Mouse (Mus musculus) adrenal gland, postnatal 4 days (tissue): ENCODE data around the gene Zdhhc14. TPM values are rescaled to one million over a fixed set of nuclear protein-coding genes. Genes with fewer than 3 reads are reported as not detected.
"Not testable (repeated sequence)": the region's sequence is repeated elsewhere in the genome, so short reads cannot be mapped to it uniquely, and the experiment has no call there.

ENCODE experiments used
- DNase-seq, 2 experiments: peaks; one replicate each; pipeline ENCODE4 v3.0.0; 2021 to 2022; ENCODE audit warnings: low spot score in 2 of 2, mixed read lengths in 2 of 2
- total RNA-seq, 2 experiments: library from RNA; stranded (reverse); gene quantifications; 2 replicates each; pipeline ENCODE4 v1.2.3; 2021

The Zdhhc14 gene
- total RNA-seq, 2 experiments from 2014 or later: 7.6 to 8.2 TPM

GRCm38 (mm10) chr17:5596490-5596889, 104.1 kb downstream of the Zdhhc14 start:
- DNase-seq: no peak

DNA sequence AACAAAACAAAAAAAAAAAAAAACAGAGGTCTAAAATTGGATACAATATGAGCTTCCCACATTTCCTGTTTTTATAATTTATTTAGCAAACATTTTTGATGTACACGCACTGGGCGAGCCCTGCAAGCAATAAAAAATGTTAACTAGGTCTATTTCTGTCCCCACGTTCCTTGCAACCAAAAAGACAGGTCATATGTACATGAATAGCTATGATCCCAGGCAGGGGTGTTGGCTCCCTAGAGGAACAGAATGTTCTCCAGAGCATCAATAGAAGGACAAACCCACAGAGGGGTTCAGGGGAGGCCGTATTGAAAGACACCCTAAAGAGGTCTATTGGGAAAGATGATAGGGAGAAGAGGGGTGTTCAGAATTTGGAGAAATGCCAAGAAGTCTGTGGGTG, 106.6 kb downstream of the Zdhhc14 start:
- DNase-seq: no peak

DNA sequence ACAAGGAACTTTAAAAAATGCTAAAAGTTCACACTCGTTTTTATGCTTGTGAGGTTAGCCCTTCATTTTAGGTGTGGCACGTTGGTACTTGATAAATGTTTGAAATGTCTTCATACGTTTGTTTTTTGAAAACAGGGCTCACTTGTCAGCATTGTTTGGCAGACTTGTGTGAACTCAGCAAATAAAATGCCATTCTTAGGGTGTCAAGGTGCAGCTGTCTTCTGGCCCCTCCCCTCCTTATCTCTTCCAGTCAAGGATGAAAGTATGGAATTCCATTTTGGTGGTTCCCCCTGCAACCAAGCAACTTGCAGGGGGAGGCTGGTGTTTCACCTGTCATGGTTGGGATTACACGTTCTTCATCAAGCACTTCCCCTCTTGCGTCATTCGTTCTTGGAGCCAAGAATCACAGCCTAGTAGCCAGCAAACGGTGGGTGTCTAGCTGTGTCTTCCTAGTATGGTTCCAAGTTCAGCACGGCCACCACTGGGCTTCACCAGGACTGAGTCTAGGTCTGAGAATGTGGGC, 108.2 kb downstream of the Zdhhc14 start:
- no peak for DNase-seq

DNA sequence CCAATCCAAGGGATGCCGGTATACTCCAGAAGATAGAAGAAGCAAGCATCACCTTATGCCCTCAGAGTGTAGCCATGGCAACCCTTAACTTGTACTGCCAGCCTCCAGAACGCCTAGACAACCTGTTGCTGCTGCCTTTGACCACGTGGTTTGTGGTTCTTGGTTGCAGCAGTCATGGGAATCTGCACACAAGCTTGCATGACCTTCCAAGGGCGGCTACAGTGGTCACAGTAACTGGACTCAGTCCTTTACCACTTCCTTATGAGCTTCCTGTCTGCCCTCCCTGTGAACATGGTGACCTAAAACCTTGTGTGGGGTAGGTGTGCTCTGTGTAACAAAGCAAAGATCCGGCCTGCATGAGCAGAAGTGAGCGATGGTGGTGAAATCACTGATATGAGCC, 109.6 kb downstream of the Zdhhc14 start:
- no peak for DNase-seq

- DNase-seq: no peak
Measured at GRCm38 (mm10) chr17:5606151-5606591, 113.8 kb downstream of the Zdhhc14 start.

GRCm38 (mm10) chr17:5607352-5607751, 115.0 kb downstream of the Zdhhc14 start:
- DNase-seq: no peak

GRCm38 (mm10) chr17:5609875-5610552, 117.7 kb downstream of the Zdhhc14 start:
- no peak for DNase-seq

- no peak for DNase-seq
Measured at GRCm38 (mm10) chr17:5612236-5612635, 119.9 kb downstream of the Zdhhc14 start.

DNA sequence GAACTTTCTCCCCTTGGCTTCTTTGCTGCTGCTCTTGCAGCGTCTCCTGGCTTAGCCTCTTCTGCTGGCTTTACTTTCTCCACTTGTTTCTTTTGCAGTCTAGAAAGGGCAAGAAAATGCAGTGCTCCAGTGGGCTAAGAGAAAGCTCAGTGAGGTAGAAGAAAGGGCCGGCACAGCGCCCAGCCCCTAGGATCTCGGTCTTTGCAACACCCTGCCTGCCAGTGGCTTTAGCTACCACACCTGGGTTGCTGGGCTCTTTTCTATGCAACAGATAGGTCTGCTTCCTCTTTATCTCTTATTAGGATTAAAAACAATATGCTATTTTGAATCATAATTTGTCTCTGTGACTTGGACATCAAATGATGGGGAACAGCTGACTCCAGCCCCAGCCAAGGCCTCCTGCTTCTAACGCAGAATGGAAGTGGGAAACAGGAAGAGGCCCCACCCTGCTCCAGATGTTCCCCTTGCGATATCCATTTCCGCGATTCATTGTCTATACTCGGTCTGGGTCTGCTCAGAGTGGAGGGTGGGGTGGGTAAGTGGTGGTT, 122.5 kb downstream of the Zdhhc14 start:
- DNase-seq: no peak

DNA sequence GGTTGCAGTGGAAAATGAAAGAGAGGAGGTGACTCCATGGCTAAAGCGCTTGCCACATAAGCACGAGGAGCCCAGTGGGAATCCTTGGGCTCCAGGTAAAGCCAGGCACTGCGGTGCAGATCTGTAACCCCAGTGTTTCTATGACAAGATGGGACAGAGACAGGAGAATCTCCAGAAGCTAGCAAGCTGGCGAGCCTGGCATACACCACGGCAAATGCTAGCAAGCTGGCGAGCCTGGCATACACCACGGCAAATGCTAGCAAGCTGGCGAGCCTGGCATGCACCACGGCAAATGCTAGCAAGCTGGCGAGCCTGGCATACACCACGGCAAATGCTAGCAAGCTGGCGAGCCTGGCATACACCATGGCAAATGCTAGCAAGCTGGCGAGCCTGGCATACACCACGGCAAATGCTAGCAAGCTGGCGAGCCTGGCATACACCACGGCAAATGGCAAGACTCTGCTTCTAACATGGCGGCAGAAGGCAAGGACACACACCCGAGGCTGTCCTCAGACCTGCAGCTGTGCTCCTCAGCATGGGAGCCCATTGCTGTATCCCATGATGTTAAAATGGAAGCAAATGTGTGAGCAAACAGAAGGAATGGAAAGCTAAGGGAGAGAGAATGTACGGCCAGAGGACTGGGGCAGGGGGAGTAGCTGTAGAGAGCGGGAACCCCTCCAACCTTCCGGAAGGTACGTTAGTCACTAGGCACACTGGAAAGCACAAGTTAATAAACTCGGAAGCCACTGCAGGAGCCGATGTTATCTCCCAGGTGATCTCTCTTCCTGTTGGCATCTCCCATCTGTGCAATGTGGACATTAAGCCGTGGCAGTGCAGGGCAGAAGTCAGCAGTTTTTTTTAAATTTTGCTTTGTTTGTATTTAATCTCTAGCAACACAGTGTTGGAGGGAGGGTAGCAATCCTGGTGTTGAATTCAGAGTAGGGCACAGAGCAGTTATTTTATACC, 129.6 kb downstream of the Zdhhc14 start:
- DNase-seq: no peak

DNA sequence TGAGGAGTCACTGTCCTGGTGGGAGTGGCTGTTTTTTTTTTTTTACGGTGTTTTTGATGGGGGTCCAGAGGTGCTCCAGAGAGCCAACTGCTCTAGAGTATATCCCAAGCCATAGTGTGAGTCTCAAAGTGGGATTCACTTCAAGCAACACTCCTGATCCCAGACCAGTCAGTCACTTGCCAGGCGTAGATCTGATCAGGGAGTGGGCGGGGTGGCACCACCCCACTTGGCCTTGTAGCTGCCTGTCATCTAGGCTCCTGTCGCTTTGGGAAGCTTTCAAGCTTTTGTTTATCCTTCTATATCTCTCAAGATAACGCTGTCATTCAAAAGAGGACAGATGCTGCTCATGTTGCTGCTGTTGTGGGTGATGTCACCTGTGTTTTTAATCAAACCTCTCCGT, 130.4 kb downstream of the Zdhhc14 start:
- DNase-seq: no peak

DNA sequence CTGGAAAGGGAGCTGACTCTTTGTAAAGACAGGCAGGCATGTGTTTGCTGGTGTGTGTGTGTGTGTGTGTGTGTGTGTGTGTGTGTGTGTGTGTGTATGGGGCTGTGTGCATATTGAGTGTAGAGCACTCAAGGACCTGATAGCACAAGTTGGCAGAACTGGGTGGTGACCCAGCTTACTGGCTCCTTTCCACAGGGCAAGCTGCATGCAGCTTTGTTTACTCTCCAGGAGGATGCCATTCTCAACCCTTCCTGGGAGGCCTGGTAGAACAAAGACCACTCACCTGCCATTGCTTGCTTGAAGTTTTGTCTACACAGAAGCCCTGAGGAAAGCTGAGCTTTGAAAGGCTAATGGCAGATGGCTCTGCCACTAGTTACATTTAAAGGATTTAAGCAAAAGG, 130.8 kb downstream of the Zdhhc14 start:
- DNase-seq: no peak

DNA sequence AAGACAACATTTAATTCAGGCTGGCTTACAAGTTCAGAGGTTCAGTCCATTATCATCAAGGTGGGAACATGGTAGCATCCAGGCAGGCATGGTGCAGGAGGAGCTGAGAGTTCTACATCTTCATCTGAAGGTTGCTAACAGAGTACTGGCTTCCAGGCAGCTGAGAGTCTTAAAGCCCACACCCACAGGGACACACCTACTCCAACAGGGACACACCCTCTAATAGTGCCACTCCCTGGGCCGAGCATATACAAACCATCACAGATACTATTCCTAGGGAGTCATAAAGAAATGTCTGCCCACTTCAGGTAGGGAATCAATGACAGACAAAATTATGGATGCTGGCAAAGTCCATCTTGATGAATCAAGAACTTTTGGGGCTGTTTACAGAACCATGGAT, 132.5 kb downstream of the Zdhhc14 start:
- DNase-seq: not testable (repeated sequence)

DNA sequence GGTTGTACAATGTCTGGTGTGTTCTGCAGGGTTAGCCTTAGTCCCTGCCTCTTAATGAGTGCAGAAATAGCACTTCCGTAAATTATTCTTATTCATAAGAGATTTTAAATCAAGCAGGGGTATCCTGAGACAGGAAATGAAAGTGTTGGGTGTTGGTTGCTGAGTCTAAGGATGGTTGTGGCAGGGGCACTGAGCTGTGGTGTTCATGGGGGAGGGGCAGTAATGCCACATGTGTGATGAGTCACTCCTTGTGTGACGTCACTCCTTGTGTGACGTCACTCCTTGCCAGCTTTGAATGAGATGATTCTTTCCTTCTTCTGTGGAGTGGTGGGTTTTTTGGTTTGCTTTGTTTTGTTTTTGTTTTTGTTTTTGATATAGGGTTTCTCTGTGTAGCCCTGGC, 134.0 kb downstream of the Zdhhc14 start:
- DNase-seq: no peak

GRCm38 (mm10) chr17:5627664-5628063, 135.3 kb downstream of the Zdhhc14 start:
- no peak for DNase-seq

DNA sequence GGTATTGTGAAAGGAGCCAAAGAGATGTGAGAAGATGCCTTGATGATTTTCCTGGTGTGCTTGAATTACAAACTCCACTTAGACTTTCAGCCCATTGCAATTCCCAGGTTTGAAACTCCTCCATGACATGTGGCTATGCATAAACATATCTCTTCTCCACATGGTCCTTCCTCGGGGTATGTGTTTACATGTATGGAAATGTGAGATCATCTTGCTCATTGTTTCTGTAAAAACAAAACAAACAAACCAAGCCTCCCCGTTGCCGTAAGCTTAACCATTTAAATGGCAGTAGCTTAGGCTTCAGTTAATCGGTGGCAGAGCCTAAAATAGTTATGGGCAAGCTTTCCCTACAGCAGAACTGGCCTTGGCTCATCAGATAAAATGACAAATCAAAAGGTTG, 137.3 kb downstream of the Zdhhc14 start:
- DNase-seq: no peak

GRCm38 (mm10) chr17:5635254-5635653, 142.9 kb downstream of the Zdhhc14 start:
- no peak for DNase-seq

GRCm38 (mm10) chr17:5641436-5641835, 149.1 kb downstream of the Zdhhc14 start:
- DNase-seq: no peak

DNA sequence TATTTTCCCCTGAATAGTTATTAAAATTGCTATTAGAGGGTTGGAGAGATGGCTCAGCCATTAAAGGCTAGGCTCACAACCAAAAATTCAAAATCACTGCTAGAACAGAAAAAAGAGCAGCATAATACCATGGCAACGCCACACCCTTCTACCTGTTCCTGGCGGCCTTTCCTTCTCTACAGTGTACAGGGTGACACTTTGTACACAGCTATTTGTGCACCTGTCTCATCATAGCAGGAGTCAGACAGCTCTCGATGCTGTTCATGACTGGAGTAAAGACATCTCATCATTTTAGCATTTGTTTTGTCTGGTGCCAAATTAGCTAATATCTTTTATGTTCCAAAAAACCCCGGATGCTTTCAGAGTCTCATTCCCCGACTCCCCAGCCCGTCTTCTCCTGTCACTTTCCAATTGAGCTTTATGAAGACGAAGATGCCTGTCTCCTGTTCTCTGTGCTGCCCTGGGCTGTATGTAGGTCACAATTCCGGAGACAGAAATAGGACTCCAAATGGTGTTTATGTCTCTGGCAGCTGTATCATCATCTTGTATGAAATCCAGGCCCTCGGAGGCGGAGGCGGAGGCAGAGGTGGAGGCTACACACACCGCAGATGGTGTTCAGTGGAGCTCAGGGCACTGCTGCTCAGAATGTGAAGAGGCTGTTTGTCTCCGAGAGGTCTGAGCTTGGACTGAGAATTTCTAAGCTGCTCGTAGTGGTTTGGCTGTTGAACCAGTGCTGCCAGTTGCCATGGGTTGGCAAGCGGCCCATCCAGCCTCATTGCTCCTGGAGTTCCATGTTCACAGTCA, 150.8 kb downstream of the Zdhhc14 start:
- no peak for DNase-seq

GRCm38 (mm10) chr17:5650124-5650523, 157.8 kb downstream of the Zdhhc14 start:
- no peak for DNase-seq

GRCm38 (mm10) chr17:5650642-5651041, 158.3 kb downstream of the Zdhhc14 start:
- DNase-seq: no peak
